ENCODE assay signal across 19 mouse cellular contexts in genomic region chr15:77105273-77105672, GRCm38 (mm10). TPM values are rescaled to one million over a fixed set of nuclear protein-coding genes. Genes with fewer than 3 reads are reported as not detected.
"Had no signal": no experiment of that assay in that cellular context is flagged by ENCODE, and none has a peak within 500 bp of the region (broad histone marks: within the 10 kb centered on the region; RNA-seq: fewer than 3 reads in every experiment).

No protein-coding gene starts in this region.

- H3K27me3 ChIP-seq: limb, embryonic 13.5 days; midbrain, embryonic 15.5 days; neural tube, embryonic 13.5 days had no signal

- ATAC-seq: midbrain, embryonic 15.5 days had no signal

- H3K9ac ChIP-seq: limb, embryonic 13.5 days; liver, embryonic 14.5 days; lung, embryonic 14.5 days; midbrain, embryonic 15.5 days; neural tube, embryonic 13.5 days had no signal

- H3K4me2 ChIP-seq: limb, embryonic 13.5 days; lung, embryonic 14.5 days; midbrain, embryonic 11.5 days; midbrain, embryonic 15.5 days; neural tube, embryonic 13.5 days had no signal

- H3K4me1 ChIP-seq: limb, embryonic 13.5 days; megakaryocyte, embryonic 14.5 days had no signal

- DNase-seq: kidney, adult 18-20 months; kidney, postnatal 10 days; left cerebral cortex, postnatal 4 days; lung, embryonic 14.5 days; lung, postnatal 10 days; retina, postnatal 1 day; right cerebral cortex, postnatal 4 days; spleen, adult 18-20 months; thymus, postnatal 4 days had no signal

- H3K9me3 ChIP-seq: limb, embryonic 13.5 days; megakaryocyte, embryonic 14.5 days; midbrain, embryonic 15.5 days; neural tube, embryonic 13.5 days had no signal

- H3K4me3 ChIP-seq: limb, embryonic 13.5 days; megakaryocyte, embryonic 14.5 days; midbrain, embryonic 15.5 days; neural tube, embryonic 13.5 days had no signal

- H3K27ac ChIP-seq: limb, embryonic 13.5 days; liver, embryonic 14.5 days; macrophage; midbrain, embryonic 15.5 days had no signal

RNA-seq across cellular contexts. Expression of gene Mb, which starts 54.8 kb away (rescaled TPM):
- total RNA-seq: left cerebral cortex, adult 18-20 months; left cerebral cortex, postnatal 10 days; left cerebral cortex, postnatal 4 days; monocyte, adult 5-6 weeks had no signal
- polyA plus RNA-seq: macrophage; midbrain, embryonic 11.5 days had no signal
